Mouse (Mus musculus) liver, embryonic 14.5 days (tissue): Measurements from ENCODE around the gene Atp13a2. TPM values are rescaled to one million over a fixed set of nuclear protein-coding genes. Genes with fewer than 3 reads are reported as not detected.

Experiments
- ATAC-seq: fragments of 200-750 bp; cut with Nextera tagmentation; 2 replicates; pipeline ENCODE4 v1.8.0; 2017; ENCODE audit warnings: moderate number of reproducible peaks, mild to moderate bottlenecking, moderate library complexity; ENCODE audit not compliant: insufficient read depth
- DNase-seq, 3 experiments: peaks; one replicate each; pipeline ENCODE4 v3.0.0-alpha.2; 2012 to 2013; ENCODE audit warnings: low read depth in 3 of 3, low spot score in 3 of 3
- H3K27ac ChIP-seq: fragments of 300-500 bp; sonication (generic); 2 replicates; pipeline ENCODE4 v1.5.1; 2014; ENCODE audit warnings: moderate library complexity, mild to moderate bottlenecking, control low read depth, inconsistent platforms
- H3K27me3 ChIP-seq: fragments of 300-500 bp; sonication (generic); 2 replicates; pipeline ENCODE4 v1.6.1; 2014; ENCODE audit warnings: mild to moderate bottlenecking, low read length, moderate library complexity; ENCODE audit not compliant: control insufficient read depth, insufficient read depth
- H3K36me3 ChIP-seq: fragments of 300-500 bp; sonication (generic); replicated peaks from 2 replicates; pipeline ENCODE4 v1.6.1; 2014; ENCODE audit warnings: low read depth; ENCODE audit not compliant: control insufficient read depth, insufficient read depth
- H3K4me1 ChIP-seq, 2 experiments: fragments of 200-500 bp in 1 of 2; fragments of 300-500 bp in 1 of 2; sonication (generic) in 1 of 2; replicated peaks; 2 replicates each; pipeline ENCODE4 v1.6.1; 2012 to 2014; ENCODE audit warnings: antibody characterized with exemption in 1 of 2, inconsistent platforms in 1 of 2, low read length in 1 of 2; ENCODE audit not compliant: control insufficient read depth in 2 of 2, insufficient read depth in 2 of 2
- H3K4me2 ChIP-seq: fragments of 300-500 bp; sonication (generic); 2 replicates; pipeline ENCODE4 v1.6.1; 2014; ENCODE audit warnings: low read depth, mild to moderate bottlenecking, control low read depth, moderate library complexity
- H3K4me3 ChIP-seq, 2 experiments: fragments of 200-500 bp in 1 of 2; fragments of 300-500 bp in 1 of 2; sonication (generic) in 1 of 2; 2 replicates each; pipeline ENCODE4 v1.5.1; 2012 to 2014; ENCODE audit warnings: low read depth in 2 of 2, low read length in 2 of 2, mild to moderate bottlenecking in 2 of 2, control low read depth in 1 of 2, inconsistent platforms in 1 of 2, moderate library complexity in 1 of 2; ENCODE audit not compliant: insufficient read depth in 1 of 2
- H3K9ac ChIP-seq: fragments of 300-500 bp; sonication (generic); replicated peaks from 2 replicates; pipeline ENCODE4 v1.6.1; 2014; ENCODE audit warnings: mild to moderate bottlenecking, control low read depth, moderate library complexity
- H3K9me3 ChIP-seq: fragments of 300-500 bp; sonication (generic); 2 replicates; pipeline ENCODE4 v1.6.1; 2016; ENCODE audit warnings: low read length, mixed read lengths; ENCODE audit not compliant: control insufficient read depth
- CTCF ChIP-seq: IDR thresholded peaks from 2 replicates; pipeline ENCODE4 v1.5.1; 2016; ENCODE audit warnings: antibody characterized with exemption, low read depth, control low read depth
- EP300 ChIP-seq: IDR thresholded peaks from 2 replicates; pipeline ENCODE4 v1.6.1; 2016; ENCODE audit warnings: antibody characterized with exemption, low read depth
- WGBS: fragments of 180-500 bp; shearing (Covaris S2); extraction: QIAGEN DNeasy Blood & Tissue Kit; methylation state at CpG from one replicate; pipeline ENCODE4 v1.1.7; 2014; ENCODE audit not compliant: insufficient replicate concordance; 5-methylcytosine and 5-hydroxymethylcytosine counted together
- polyA plus RNA-seq, 2 experiments: library from polyadenylated mRNA; depleted of rRNA in 1 of 2; stranded (reverse) in 1 of 2; unstranded in 1 of 2; fragments of >200 nt; fragmentation: Nextera tagmentation in 1 of 2; extraction: Ambion mirVana in 1 of 2; gene quantifications; 2 replicates each; pipeline versions ENCODE4 v1.2.1 to v1.2.3; 2012 to 2014

The Atp13a2 gene
- polyA plus RNA-seq, 2 experiments = 11.4 to 17.9 TPM

- peaks cover 16 to 19% of the 10 kb centered on the region in 2 experiments for H3K4me1 ChIP-seq
- TF ChIP-seq EP300 = no peak
- TF ChIP-seq CTCF = no peak
- peak overlapping the region; percentile 79 for H3K9ac ChIP-seq
- ATAC-seq (no peak), DNase-seq (no peak)
- peaks cover 2% of the 10 kb centered on the region for H3K36me3 ChIP-seq
- H3K27me3 ChIP-seq = no peaks in the 10 kb centered on the region
- H3K9me3 ChIP-seq = no peaks in the 10 kb centered on the region
- H3K27ac ChIP-seq = peak overlapping the region; percentile 33; the same call in 1 of the 2 replicates
- peak overlapping the region; percentile 70 for H3K4me2 ChIP-seq
- whole genome bisulfite sequencing = 34% methylated on average over 8 of the region's 8 CpGs
- H3K4me3 ChIP-seq = peak overlapping the region; percentile 84 to 92
These were observed 24.3 kb upstream of the Atp13a2 start for GRCm38 (mm10) chr4:140962207-140962909.

DNA sequence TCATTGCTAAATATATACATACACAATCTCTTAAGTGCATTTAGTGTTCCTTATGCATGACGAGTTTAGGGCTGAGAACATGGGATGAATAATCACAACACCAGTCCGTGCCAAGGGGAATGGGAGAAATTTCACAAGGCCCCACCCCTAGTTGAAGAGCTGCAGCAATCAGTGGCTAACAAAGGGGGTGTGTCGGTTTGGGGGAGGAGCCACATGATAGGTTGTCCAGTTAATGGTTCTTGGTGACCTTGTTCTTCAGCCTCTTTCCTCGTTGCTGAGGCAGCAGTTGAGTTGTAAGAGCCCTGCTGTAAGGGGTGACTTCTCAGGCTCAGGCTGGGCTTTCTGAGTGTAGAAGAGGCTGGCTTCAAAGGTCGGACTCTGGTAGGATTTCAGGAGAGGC, 23.7 kb upstream of the Atp13a2 start:
- ATAC-seq = no peak
- peak in 2 of 3 experiments; percentile 41 to 43 for DNase-seq
- Histone ChIP-seq H3K27ac (no peak overlapping the region), H3K9ac (no peak overlapping the region), H3K9me3 (no peaks in the 10 kb centered on the region), H3K4me1 (peaks cover 16 to 19% of the 10 kb centered on the region in 2 experiments), H3K4me2 (peak overlapping the region; percentile 70), H3K27me3 (no peaks in the 10 kb centered on the region), H3K4me3 (no peak overlapping the region), H3K36me3 (peaks cover 6% of the 10 kb centered on the region)
- TF ChIP-seq EP300 (no peak), CTCF (no peak)
- WGBS = 28% methylated on average over 5 of the region's 5 CpGs

GRCm38 (mm10) chr4:140963941-140964597, 22.6 kb upstream of the Atp13a2 start:
- TF ChIP-seq EP300 (no peak), CTCF (no peak)
- ATAC-seq (no peak), DNase-seq (no peak)
- WGBS = 62% methylated on average over 9 of the region's 9 CpGs
- H3K36me3 ChIP-seq = peaks cover 6% of the 10 kb centered on the region
- H3K4me2 ChIP-seq = no peak overlapping the region
- H3K9me3 ChIP-seq = no peaks in the 10 kb centered on the region
- H3K27ac ChIP-seq = no peak overlapping the region
- peaks cover 16 to 19% of the 10 kb centered on the region in 2 experiments for H3K4me1 ChIP-seq
- H3K27me3 ChIP-seq = no peaks in the 10 kb centered on the region
- no peak overlapping the region for H3K9ac ChIP-seq
- no peak overlapping the region for H3K4me3 ChIP-seq

- no peak overlapping the region for H3K27ac ChIP-seq
- ATAC-seq (no peak), DNase-seq (peak; percentile 47 to 50 (median 47))
- no peaks in the 10 kb centered on the region for H3K9me3 ChIP-seq
- TF ChIP-seq EP300 (no peak), CTCF (peak; percentile 93)
- H3K36me3 ChIP-seq = peaks cover 8% of the 10 kb centered on the region
- H3K4me3 ChIP-seq = no peak overlapping the region
- H3K9ac ChIP-seq = no peak overlapping the region
- no peak overlapping the region for H3K4me2 ChIP-seq
- 22% methylated on average over 7 of the region's 7 CpGs for WGBS
- no peaks in the 10 kb centered on the region for H3K27me3 ChIP-seq
- peaks cover 16 to 19% of the 10 kb centered on the region in 2 experiments for H3K4me1 ChIP-seq
These were observed 22.1 kb upstream of the Atp13a2 start for GRCm38 (mm10) chr4:140964620-140965019.

DNA sequence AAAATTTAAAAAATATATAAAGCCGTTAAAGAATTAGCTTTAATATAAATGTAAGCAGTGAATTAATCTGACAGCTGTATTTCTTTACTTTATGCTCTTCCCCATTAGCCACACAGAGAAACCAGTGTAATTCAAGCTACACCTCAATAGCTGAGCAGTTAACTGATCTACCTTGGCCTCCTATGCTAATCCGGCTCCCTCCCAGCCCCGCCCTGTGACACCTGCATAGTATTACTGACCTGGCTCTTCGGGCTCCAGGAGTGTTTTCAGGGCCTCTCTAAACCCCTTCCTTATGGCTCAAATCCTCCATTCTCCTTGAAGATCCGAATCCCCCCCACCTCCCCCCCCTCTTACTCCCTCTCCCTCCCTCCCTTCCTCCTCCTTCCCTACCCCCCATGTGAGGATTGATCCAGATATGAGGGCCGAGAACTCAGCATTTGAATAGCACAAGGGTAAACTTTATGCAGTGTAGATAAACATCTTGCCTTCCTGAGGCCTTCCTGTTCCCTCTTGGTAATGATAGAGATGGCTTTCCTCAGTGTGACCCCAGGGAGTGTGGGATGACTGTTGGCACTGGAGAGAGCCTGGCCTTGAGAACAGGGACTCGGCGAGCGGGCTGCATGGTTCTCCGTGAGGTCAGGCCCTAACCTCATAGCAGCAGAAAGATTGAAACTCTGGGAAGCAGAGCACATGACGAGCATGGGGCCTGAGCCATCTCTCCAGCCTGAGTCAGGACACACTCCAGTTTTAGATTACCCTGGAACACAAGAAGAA, 19.1 kb upstream of the Atp13a2 start:
- no peak overlapping the region for H3K4me3 ChIP-seq
- WGBS = 72% methylated on average over 11 of the region's 11 CpGs
- no peak for ATAC-seq
- peaks cover 17% of the 10 kb centered on the region for H3K36me3 ChIP-seq
- no peak for DNase-seq
- no peak overlapping the region for H3K9ac ChIP-seq
- no peaks in the 10 kb centered on the region for H3K9me3 ChIP-seq
- no peak overlapping the region for H3K4me2 ChIP-seq
- H3K27ac ChIP-seq = no peak overlapping the region
- TF ChIP-seq CTCF (no peak), EP300 (no peak)
- no peaks in the 10 kb centered on the region for H3K27me3 ChIP-seq
- H3K4me1 ChIP-seq = peaks cover 6 to 8% of the 10 kb centered on the region in 2 experiments
